Mouse (Mus musculus) cerebellum, postnatal 10 days (tissue): ENCODE measurements around the gene Recql.

Experiments
- DNase-seq, 2 experiments: peaks; one replicate each; pipeline ENCODE4 v3.0.0; 2021; ENCODE audit warnings: mixed read lengths in 2 of 2

The Recql gene

DNA sequence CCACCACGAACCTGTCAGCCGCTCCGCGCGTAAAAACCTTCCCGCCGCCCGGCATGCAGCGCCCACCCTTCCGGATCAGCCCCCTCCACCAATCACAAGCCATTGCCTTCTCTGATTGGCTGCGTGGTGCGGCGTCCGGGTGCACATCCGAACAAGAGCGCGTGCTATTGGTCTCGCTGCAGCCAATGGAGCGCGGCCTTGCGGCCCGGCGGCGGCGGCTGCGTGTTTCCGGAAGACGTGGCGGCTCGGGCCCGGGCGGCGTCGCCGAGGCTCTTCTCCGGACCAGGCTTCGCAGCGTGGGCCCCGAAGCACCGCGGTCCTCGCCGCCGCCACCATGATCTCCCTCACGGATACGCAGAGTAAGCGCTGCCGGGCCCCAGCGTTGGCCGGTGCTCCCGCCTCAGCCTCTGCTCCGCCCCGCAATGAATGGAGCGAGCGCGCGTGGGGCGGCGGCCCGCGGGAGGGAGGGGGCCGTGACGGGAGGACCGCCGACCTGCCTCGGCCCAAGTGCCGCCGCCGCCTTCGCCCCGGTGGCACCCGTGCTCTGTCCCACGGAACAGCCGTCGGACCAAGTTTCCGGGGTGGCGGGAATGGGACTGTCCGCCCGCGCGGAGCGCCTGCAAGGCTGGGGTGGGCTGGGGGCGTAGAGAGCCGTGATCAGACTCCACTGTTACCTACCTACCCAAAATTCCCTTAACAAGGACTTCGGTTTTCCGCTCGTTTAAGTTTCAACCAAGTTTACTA is at the start of gene Recql, which contains the start of gene Golt1b:
TSS of gene Recql (minus strand) at position 77 of the 744 bp plus-strand sequence.
TSS of gene Golt1b (plus strand) at position 211 of the 744 bp plus-strand sequence.
- peak; percentile 99 for DNase-seq

DNA sequence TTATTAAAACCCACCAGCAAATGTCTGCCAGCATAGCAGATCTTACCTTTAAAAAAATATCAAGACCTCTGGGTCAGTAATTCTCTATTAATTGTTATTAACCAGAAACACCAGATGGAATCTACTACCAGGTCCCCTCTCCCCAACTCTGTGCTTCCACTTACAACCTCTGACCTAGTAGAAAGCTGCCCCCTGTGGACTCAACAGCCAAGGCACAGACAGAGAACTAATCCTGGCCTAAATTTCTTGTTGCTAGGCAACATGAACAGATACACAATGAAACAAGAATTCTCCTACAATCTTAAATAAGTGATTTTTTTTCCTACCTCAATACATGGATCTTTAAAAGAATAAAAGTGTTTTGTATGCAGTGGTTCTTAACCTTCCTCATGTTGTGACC is 42.2 kb upstream of the Recql start:
- DNase-seq, result no peak

DNA sequence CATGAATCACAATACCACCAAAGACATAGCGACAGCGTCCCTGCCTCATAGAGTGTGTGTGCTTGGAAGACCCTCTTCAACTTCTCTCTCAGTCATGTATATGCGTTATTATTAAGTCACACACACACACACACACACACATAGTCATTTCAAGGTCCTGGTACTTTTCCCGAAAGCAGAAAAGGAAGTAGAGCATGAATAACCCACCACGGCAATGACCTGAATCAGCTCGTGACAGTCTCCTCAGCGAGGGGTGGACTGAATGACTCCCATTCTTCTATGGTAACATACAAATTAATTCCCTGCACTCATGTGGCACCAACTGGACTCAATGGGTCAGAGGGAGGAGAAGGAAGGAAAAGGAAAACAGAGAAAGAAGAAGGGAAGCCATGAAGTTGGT is 38.1 kb upstream of the Recql start:
- DNase-seq, result no peak

DNA sequence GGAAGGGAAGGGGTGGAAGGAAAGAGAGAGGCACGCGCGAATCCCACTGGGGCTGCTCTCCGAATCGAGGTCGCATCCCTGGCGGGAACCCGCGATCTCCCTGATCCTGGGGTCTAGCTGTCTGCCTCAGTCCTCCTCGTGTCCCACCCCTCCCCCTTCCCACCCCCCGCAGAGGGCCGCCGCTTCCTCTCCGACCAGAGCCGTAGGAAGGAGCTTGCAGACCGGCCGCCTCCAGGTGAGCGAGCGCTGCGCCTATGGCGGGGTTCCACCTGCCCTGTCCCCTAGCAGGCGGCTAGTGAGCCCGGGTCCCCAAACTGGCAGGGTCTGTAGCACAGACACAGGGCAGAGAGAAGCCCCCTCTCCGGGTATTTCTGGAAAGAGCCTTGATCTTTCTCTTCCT is 27.7 kb upstream of the Recql start:
- peak; percentile 16 to 30 for DNase-seq

DNA sequence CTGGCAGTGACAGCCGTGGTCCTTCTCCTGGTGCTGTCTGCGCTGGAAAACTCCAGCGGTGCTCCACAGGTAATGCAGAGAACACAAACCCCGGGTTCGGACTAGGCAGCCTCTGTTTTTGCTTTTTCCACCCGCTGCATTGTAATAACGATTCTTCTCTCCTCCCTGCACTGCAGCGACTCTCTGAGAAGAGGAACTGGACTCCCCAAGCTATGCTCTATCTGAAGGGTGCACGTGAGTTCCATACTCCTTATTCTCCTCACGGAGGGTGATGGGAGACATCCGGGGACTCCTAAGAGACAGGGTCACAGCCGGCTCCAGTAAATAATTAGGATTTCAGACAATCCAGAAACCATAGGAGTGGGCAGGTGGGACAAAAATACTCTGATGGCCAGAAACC is 27.0 kb upstream of the Recql start:
- DNase-seq, result no peak

DNA sequence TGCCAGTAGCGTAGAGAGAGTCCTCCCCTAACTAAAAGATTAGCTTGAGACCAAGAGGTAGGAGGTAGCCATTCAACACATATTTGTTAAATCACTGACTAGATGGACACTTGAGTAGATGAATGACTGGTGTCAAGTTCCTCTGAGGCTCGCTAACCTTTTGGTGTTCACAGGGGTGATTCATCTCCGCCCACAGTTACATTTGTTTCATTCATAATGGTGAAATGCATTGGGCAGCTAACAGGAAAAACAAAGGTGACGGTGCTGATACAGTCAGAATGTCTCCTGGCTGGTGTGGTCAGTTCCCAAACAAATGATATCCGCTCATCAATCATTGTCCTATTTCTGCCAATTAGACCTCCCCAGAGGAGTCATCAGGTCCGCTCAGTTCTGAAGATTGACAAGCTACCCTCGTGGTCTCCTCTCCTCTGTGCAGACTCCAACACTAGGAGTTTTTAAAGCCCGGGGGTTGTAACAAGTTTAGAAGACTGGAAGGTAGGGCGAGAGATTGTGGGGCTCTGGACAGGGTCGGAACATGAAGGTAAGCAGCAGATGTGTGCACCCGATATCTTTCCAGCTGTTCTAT is 26.1 kb upstream of the Recql start, which contains the start of gene Spx:
TSS of gene Spx (plus strand) at position 536 of the 586 bp plus-strand sequence.
- no peak for DNase-seq

DNA sequence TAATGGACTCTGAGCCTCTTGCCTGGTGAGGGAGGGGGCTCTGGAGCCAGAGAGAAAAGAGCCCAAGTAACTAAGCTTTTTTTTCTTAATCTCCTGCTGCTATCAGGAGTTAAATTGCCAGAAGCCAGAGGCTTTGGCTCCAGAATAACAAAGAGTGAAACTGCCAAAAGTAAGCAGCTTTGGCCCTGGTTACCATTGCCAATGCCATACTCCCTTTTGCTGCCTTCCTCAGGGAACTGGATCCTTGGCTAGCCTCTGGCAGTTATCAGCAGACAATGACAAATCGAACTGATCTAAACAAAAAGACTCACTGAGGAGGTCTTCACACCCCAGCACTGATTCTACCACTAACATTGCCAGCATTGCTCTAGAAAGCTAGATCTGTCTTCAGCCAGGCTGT is 24.3 kb upstream of the Recql start:
- DNase-seq, result peak; percentile 30 to 52

DNA sequence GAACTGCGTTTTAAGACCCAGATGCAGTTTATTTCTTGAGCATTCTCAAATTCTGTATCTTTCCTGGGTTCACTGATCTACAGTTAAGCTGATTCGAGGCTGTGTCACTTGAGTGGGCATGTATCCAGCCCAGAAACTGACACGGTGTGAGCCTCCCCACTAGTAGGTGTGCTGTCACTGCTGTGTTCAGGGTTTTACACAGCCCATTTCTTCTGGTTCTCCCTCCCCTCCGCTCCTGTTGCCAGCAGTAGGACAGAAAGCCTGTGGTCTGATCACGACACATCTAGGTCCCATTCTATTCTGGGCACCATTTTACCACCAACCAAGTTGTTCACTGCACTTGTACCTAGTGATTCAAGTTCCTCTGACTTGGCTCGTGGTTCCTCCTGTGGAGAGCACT is 8.9 kb upstream of the Recql start:
- no peak for DNase-seq

DNA sequence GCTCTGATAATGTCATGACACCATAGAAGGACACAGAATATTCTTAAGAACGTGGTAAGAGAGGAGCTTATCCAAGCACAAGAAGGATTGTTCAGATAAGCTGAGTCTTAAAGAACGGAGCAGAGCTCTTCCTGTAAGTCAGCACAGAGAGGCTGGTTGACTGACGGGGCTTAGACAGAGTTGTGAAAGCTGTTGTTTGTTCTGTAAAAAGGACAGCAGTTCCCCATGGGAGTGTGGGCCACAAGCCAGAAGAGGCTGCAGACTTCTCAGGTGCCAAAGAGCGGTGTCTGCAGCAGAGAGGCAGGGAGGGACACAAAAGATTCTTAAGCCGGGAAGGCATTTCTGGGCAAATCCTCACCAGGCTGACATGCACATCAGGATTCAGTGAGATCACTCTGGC is 7.8 kb upstream of the Recql start:
- DNase-seq, result peak; percentile 22 to 55

DNA sequence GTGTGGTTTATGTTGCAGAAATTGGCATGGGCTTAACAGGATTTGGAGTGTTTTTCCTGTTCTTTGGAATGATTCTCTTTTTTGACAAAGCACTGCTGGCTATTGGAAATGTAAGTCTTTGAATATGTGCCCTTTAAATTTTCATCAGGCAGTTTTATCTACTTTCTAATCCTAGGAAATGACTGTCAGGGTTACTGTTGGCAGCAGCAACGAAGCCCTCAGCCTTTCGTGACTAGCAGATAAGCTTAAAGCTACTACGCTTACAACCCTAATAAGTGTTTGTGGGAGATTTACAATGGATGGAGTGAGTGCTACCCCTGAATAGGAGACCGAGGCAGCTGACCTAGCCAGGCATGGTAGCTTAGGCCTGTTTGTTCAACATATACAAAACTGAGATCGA is 5.4 kb upstream of the Recql start:
- DNase-seq, result no peak

DNA sequence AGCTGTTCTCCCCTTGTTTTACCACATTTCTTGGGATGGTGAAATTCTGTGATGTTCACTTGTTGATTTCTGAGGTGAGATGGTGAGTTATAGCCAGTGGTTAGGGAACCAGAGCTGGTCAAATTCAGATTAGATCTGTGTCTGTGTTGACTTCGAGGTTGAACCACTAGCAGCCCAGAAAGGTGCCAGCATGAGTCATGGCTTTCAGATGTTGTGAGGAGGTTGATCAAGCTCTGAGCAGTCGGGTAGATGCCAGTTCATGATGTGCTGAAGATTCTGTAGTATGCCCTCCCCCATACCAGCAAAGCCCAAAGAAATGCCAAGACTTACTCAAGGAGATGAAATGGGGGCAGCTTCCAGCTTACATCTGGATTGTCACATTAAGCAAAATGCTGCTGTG is 2.2 kb upstream of the Recql start:
- DNase-seq, result no peak

DNA sequence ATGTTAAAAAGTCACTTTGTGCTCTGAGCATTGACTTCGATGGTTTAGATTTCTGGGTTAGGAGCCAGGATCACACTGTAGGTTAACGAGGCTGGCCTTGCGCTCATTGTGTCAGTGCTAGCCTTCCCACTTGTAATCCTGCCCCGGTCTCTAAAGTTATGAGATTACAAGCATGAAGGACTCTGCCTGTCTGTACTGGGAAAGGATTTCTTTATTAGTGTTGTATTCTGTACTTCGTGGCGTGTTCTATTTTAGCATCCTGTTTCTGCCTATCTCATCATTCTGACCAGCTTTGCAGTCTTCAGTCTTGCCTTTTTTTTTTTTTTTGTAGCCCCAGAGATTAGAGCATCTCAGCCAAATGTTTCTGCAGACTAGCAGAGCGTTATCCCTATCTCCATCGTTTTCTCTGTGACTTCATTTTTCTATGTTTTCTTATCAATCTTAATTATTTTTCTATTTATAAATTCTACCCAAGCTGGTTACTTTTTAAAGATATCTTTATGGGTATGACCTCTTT is 926 bp upstream of the Recql start:
- DNase-seq, result no peak

DNA sequence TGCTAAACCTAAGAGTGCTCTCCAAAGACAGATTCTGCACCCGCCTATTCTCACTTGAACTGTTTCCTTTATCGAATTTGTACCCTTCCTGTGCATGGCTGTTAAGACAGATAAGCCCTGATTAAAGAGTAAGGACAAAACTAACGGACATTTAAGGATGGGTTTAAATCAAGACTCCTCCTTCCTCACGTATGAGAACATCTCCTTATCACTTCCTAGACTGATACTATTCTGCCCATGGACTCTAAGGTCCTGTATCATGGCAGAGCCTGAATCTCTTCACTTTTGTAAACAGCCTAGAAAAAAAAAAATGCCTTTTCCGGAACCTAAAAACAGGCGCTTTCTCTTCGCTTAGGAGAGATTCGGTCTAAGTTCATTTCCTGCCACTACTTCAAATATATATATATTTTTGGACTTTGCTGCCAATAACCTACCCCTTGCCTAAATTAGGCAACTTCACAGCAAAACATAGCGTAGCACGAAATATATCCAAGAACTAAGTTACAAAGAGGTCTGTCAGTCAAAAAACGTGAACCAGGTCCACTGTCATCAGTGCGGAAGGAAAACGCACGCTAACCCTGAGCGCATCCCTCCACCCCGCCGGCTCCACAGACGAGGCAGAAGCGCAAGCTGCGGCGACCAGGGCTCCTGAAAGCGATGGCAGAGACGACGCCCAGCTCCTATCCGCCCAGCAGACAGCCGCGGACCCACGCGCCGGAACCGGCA is 439 bp downstream of the Recql start:
- DNase-seq, result no peak

DNA sequence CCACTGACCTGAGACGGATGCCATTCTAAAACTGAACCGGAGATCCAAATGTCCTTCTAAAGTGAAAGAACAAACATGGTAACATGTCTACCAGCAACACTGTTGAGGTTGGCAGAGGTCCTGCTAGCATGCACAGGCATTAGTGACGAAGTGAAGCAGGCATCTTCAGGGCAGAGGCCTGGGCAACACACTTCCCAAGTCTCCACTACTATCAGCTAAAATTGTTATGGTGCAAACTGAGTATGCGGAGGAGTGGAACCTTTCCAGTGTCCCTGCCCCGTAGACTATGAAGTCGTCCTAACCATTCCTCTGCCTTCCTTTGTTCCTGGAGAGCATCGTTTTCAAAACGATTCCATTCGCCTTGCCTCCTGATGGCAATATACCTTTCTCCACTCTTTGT is 2.4 kb downstream of the Recql start:
- DNase-seq, result no peak

DNA sequence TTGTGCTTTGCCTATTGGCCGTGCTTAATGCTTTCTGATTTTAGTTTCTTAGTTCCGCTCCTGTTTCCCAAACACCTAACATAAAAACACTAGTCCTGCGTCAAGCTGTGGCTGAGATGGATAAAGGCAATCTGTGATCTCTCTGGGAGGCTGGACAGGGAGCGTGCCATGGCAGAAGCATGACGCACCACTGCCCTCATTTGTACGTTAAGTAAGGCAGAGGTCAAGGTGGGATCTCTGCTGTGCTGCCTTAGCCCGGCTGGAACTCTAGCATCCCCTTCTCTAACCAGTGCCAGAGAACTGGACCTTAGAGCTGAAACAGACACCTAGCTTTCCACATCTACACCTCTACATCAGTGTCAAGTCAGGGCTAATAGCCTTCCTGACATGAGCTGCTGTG is 5.3 kb downstream of the Recql start:
- DNase-seq, result no peak

DNA sequence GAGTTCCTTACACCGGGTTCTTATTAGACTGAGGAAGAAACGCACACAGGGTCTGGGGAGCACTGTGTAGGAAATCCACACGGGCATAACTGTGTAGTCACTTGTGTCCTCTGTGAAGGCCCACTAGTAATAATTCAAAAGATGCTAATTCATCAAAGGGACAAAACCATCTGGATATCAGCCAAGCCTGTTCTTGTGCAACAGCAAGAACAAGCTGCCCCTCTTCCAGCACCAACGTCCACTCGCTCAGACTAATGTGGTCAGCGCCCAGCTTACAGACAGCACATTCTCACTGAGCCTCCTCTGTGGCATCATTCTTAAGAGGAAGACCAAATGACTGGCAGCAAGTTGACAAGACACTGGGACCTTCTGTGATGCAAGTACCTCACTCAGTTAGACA is 6.9 kb downstream of the Recql start:
- DNase-seq, result no peak

DNA sequence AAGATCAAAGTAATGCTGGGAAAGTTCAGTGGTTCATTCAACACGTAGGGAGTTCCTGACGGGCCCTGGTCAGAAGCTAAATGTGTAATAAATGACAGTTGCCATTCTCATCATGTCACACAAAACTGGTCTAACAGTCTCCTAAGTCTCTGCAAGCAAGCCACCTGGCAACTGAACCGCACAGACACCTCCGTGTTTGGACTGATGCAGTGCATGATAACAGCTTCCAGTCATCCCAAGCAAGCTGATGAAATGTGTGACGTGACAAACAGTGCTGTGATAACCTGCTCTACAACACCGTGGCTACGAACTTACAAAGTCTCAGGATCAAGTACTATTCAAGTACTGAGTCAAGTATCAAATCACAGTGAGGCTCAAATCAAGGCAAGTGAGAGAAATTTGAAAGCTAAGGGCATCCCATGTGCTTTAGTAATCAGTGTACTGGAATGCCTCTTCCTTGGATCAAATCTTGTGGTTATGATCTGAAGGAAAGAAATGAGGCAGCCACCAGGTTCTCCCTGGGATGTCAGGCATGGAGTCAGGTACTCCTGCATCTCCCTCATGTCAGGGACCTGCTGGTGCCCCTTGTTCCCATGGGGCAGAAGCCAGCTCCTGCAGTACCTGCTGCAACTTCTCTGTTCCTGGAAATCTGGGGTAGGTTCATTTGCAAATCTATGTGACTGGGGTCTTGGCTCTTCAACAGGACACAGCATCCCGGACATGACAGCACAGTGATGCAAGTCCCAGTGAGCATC is 8.1 kb downstream of the Recql start:
- no peak for DNase-seq

DNA sequence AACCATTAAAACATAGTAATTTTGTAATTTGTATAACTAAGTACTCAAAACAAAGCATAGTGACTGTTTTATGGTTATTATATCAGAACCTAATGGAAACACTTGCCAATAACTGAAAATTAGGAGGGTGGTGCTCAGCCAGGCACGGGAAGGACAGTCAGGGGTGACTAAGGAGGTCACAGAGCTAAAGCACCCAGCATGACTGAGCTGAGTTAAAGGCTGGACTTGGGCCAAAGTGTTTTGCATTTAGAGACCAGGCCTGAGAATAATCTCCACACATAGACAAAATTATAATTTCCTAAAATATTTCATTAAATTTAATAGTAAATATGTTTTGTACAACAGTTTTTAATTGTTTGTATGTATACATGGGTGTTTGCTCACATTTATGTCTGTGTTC is 9.8 kb downstream of the Recql start:
- no peak for DNase-seq

DNA sequence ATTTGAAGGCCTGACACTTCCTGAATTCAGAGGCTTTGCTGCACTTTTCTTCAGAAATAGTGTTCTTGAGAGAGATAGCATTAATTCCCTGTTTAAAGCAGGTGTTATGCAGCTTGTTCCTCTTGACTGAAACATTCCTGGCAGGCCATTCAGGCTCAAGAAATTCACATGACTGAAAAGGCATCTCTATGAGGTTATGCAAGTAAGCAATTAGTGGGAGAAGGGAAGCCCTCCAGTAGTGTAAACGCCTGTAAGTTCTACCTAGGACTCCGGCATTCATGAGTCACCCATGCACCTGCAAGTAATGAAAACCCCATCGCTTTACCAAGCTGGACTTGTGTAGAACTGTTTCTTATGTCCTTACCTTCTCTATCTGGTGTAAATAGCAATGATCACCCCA is 17.3 kb downstream of the Recql start:
- DNase-seq, result no peak

DNA sequence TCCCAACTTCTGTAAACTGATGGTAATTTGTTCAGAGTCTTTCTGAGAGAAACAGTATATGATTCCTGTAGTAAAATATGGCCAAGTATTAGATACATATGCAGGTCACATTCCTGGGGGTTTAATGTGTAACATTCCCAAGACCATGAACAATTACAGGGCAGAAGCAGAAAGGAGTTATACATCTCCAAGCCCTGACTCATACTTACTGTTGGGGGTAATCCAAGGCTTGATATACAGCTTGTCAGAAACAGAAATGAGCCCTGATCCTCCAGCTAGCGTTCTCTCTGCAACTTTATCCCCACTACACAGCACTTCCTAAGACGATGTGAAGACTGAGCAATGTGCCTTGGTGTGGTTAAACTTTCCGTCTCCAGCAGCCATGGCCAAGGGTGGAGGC is 19.3 kb downstream of the Recql start:
- DNase-seq, result no peak

DNA sequence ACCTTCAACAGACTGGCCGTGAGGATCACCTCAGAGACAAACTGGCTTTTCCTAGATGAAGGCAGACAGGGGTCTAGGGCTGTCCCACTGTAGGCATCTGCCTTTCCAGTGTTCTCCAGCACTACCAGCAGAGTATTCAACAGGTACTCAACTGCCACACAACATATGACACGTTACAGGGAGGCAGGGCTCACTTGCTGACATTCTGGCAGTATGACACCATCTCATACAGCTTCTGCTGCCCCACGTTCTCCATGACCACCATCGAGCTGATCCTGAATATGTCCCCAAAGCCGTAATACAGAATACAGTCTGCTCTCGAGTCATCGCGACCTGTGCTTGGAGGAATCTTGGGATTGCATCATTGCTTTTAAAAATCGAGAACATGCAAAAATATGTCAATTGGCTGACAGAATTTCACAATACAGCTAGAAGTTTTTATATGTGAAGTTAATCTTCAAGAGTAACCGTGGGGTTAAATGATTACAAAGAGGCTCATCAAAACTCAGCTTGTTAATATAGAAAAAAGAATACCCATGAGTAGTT is 20.3 kb downstream of the Recql start:
- no peak for DNase-seq

DNA sequence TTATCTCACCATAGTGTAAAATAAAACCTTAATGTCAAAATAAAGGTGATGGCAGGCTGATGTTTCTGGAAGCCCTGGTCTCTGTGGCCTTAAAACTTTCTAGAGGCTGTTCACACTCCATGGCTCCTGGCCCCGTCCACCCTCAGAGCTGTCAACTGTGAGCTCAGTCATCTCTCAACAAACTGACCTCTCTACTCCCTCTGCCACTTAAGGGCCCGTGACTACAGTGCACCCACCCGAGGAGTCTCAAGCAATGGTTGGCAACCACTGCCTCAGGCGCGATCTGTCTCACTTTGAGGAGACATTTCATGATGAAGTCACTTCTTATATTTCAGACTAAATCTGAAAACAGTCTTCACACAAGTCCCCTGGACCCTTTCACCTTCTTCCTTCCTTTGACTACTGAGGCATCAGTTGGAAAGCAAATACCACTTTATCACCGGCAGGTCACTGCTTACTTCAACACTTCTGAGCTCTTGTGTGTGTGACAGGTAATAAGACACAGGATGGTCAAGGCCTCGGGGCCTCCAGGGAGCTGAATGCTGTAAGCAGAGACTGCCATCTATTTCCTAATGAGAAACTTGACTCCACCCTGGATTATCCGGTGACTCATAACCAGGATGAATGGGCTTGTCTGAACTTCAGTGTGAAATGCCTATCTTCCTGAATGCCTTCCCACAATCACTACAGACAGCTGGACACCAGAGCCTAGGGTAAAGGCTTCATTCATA is 21.0 kb downstream of the Recql start:
- DNase-seq, result no peak
